Mouse (Mus musculus) kidney, embryonic 15.5 days (tissue): ENCODE measurements around the gene Best3. TPM values are rescaled to one million over a fixed set of nuclear protein-coding genes. Genes with fewer than 3 reads are reported as not detected.
A peak's percentile ranks its signal among the peaks of the same experiment; 100 is the strongest.
"Not testable (repeated sequence)": the region's sequence is repeated elsewhere in the genome, so short reads cannot be mapped to it uniquely, and the experiment has no call there.

Experiments
- ATAC-seq: fragments of 200-750 bp; cut with Nextera tagmentation; replicated peaks from 2 replicates; pipeline ENCODE4 v1.8.0; 2017; ENCODE audit warnings: moderate TSS enrichment; ENCODE audit not compliant: low FRiP score
- H3K27ac ChIP-seq: fragments of 300-500 bp; sonication (generic); 2 replicates; pipeline ENCODE4 v1.5.1; 2015; ENCODE audit warnings: mild to moderate bottlenecking, inconsistent platforms
- H3K27me3 ChIP-seq: fragments of 300-500 bp; sonication (generic); 2 replicates; pipeline ENCODE4 v1.6.1; 2015; ENCODE audit warnings: inconsistent platforms
- H3K36me3 ChIP-seq: fragments of 300-500 bp; sonication (generic); 2 replicates; pipeline ENCODE4 v1.6.1; 2015; ENCODE audit warnings: inconsistent platforms
- H3K4me1 ChIP-seq: fragments of 300-500 bp; sonication (generic); 2 replicates; pipeline ENCODE4 v1.6.1; 2015; ENCODE audit warnings: inconsistent platforms
- H3K4me2 ChIP-seq: fragments of 300-500 bp; sonication (generic); 2 replicates; pipeline ENCODE4 v1.6.1; 2015; ENCODE audit warnings: moderate library complexity, mild to moderate bottlenecking, inconsistent platforms
- H3K4me3 ChIP-seq: fragments of 300-500 bp; sonication (generic); replicated peaks from 2 replicates; pipeline ENCODE4 v1.5.1; 2015; ENCODE audit warnings: mild to moderate bottlenecking, inconsistent platforms
- H3K9ac ChIP-seq: fragments of 300-500 bp; sonication (generic); 2 replicates; pipeline ENCODE4 v1.6.1; 2015; ENCODE audit warnings: mild to moderate bottlenecking, inconsistent platforms
- H3K9me3 ChIP-seq: fragments of 300-500 bp; sonication (generic); replicated peaks from 2 replicates; pipeline ENCODE4 v1.6.1; 2016; ENCODE audit warnings: inconsistent platforms
- WGBS: fragments of 180-500 bp; shearing (Covaris S2); methylation state at CpG from one replicate; pipeline ENCODE4 v1.1.7; 2015; ENCODE audit warnings: mixed read lengths; 5-methylcytosine and 5-hydroxymethylcytosine counted together
- polyA plus RNA-seq: library from polyadenylated mRNA; unstranded; fragments of >200 nt; fragmentation: Nextera tagmentation; extraction: Ambion mirVana; gene quantifications from 2 replicates; pipeline ENCODE4 v1.2.1, GENCODE M21; 2015

Best3 gene
- polyA plus RNA-seq, 1 experiment from 2014 or later: 0.30 TPM

- Histone ChIP-seq H3K4me3 (no peak overlapping the region), H3K9ac (no peak overlapping the region), H3K27ac (no peak overlapping the region), H3K4me1 (peaks cover 25% of the 10 kb centered on the region), H3K9me3 (no peaks in the 10 kb centered on the region), H3K36me3 (no peaks in the 10 kb centered on the region), H3K4me2 (no peak overlapping the region), H3K27me3 (peaks cover 5% of the 10 kb centered on the region; the same call in 1 of the 2 replicates)
- no peak for ATAC-seq
- 80% methylated on average over 6 of the region's 6 CpGs for WGBS
Observed at GRCm38 (mm10) chr10:117009691-117010090, 23.6 kb downstream of the Best3 start.

- Histone ChIP-seq H3K4me2 (no peak overlapping the region), H3K9me3 (no peaks in the 10 kb centered on the region), H3K9ac (no peak overlapping the region), H3K27me3 (peaks cover 9% of the 10 kb centered on the region; the same call in 1 of the 2 replicates), H3K4me3 (no peak overlapping the region), H3K27ac (peak overlapping the region; percentile 34), H3K4me1 (peaks cover 17% of the 10 kb centered on the region), H3K36me3 (no peaks in the 10 kb centered on the region)
- peak; percentile 80 for ATAC-seq
- WGBS: 38% methylated on average over 8 of the region's 8 CpGs
Observed at GRCm38 (mm10) chr10:117011047-117011446, 24.9 kb downstream of the Best3 start.

- H3K9me3 ChIP-seq: no peaks in the 10 kb centered on the region
- H3K36me3 ChIP-seq: no peaks in the 10 kb centered on the region
- H3K9ac ChIP-seq: no peak overlapping the region
- H3K27me3 ChIP-seq: peaks cover 19% of the 10 kb centered on the region; the same call in 1 of the 2 replicates
- peaks cover 13% of the 10 kb centered on the region for H3K4me1 ChIP-seq
- H3K27ac ChIP-seq: peak overlapping the region; percentile 5; the same call in 1 of the 2 replicates
- peak; percentile 73 for ATAC-seq
- 0 out of 2 replicates have a peak overlapping the region, but pooled peaks have one; percentile 2 for H3K4me2 ChIP-seq
- H3K4me3 ChIP-seq: no peak overlapping the region
- WGBS: 8% methylated on average over 12 of the region's 12 CpGs
Observed at GRCm38 (mm10) chr10:117013689-117014390, 27.7 kb downstream of the Best3 start.

DNA sequence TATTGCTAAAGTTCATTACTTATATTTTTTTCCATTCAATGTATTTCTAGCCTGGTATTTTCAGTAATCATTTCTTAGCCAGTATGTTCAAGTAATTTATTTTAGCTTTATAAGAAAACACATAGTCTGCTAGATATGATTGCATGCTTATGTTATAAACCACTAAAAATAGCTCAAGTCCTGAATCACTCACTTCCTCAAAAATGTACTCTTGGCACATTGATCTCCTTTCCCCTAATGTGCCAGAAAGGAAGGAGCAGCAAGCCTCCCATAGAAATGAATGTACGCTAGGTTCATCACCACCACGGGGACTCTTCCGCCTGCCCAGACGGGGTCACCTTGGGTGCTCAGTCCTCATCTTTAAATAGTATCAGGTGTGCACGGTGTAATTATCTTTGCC lies 28.5 kb downstream of the Best3 start:
- H3K9me3 ChIP-seq: no peaks in the 10 kb centered on the region
- no peak for ATAC-seq
- no peak overlapping the region for H3K4me3 ChIP-seq
- no peaks in the 10 kb centered on the region for H3K36me3 ChIP-seq
- no peak overlapping the region for H3K4me2 ChIP-seq
- peaks cover 24% of the 10 kb centered on the region; the same call in 1 of the 2 replicates for H3K27me3 ChIP-seq
- no peak overlapping the region for H3K9ac ChIP-seq
- WGBS: 86% methylated on average over 5 of the region's 5 CpGs
- H3K27ac ChIP-seq: no peak overlapping the region
- peaks cover 13% of the 10 kb centered on the region for H3K4me1 ChIP-seq

DNA sequence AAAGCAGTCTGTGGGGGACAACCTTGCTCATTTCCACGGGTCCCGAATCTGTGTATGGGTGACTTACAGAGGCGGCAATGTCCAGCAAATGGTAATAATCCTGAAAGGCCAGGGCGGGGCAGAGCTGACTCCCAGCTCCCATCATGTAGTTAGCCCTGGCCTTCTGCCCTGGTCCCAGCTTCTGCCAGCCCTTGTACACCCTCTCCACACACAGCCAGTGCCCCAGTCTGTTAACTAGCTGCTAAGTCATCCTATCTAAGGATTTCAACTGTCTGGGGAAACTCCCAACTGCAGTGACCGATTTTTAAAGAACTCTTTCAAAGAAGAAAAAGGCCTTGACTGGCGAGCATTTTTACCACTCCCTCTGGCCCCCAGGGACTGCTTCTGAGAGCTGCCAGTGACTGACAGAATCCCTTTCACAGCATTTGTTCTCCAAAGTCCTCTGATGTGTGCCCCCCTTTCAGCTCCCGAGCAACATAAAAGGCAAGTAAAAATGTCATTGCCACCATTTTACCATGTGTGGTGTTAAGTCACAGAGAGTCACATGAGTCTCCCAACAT lies 32.2 kb downstream of the Best3 start:
- Histone ChIP-seq H3K4me2 (no peak overlapping the region), H3K27ac (no peak overlapping the region)
- WGBS: 60% methylated on average over 7 of the region's 7 CpGs

GRCm38 (mm10) chr10:117021020-117021754 lies 35.1 kb downstream of the Best3 start:
- Histone ChIP-seq H3K4me2 (peak overlapping the region; percentile 42), H3K36me3 (no peaks in the 10 kb centered on the region), H3K4me3 (no peak overlapping the region), H3K27me3 (peaks cover 65% of the 10 kb centered on the region), H3K27ac (no peak overlapping the region), H3K4me1 (peaks cover 31% of the 10 kb centered on the region), H3K9ac (no peak overlapping the region), H3K9me3 (no peaks in the 10 kb centered on the region)
- 10% methylated on average over 21 of the region's 21 CpGs for WGBS
- peak; percentile 98 for ATAC-seq

More for the DNA sequence above, 32.2 kb downstream of the Best3 start:
- Histone ChIP-seq H3K4me3 (no peak overlapping the region), H3K9me3 (no peaks in the 10 kb centered on the region), H3K9ac (no peak overlapping the region), H3K4me1 (peaks cover 21% of the 10 kb centered on the region), H3K27me3 (peaks cover 49% of the 10 kb centered on the region), H3K36me3 (no peaks in the 10 kb centered on the region)
- ATAC-seq: no peak

GRCm38 (mm10) chr10:117023693-117024092 lies 37.6 kb downstream of the Best3 start:
- Histone ChIP-seq H3K9me3 (no peaks in the 10 kb centered on the region), H3K4me1 (peaks cover 27% of the 10 kb centered on the region), H3K9ac (no peak overlapping the region), H3K27ac (no peak overlapping the region), H3K4me3 (peak overlapping the region; percentile 16; the same call in 1 of the 2 replicates), H3K4me2 (peak overlapping the region; percentile 47), H3K27me3 (peaks cover 74% of the 10 kb centered on the region), H3K36me3 (no peaks in the 10 kb centered on the region)
- ATAC-seq: no peak
- 39% methylated on average over 16 of the region's 16 CpGs for WGBS

- H3K36me3 ChIP-seq, H3K9ac ChIP-seq, H3K9me3 ChIP-seq, H3K4me3 ChIP-seq, H3K4me2 ChIP-seq, ATAC-seq, H3K27ac ChIP-seq: not testable (repeated sequence)
- Histone ChIP-seq H3K4me1 (peaks cover 25% of the 10 kb centered on the region), H3K27me3 (peaks cover 68% of the 10 kb centered on the region)
Observed at GRCm38 (mm10) chr10:117025776-117026175, 39.7 kb downstream of the Best3 start.

- H3K9ac ChIP-seq: no peak overlapping the region
- peaks cover 21% of the 10 kb centered on the region for H3K4me1 ChIP-seq
- H3K27ac ChIP-seq: no peak overlapping the region
- H3K27me3 ChIP-seq: peaks cover 68% of the 10 kb centered on the region
- 76% methylated on average over 8 of the region's 8 CpGs for WGBS
- H3K36me3 ChIP-seq: no peaks in the 10 kb centered on the region
- no peak for ATAC-seq
- H3K4me3 ChIP-seq: no peak overlapping the region
- no peaks in the 10 kb centered on the region for H3K9me3 ChIP-seq
- H3K4me2 ChIP-seq: no peak overlapping the region
Observed at GRCm38 (mm10) chr10:117026176-117026575, 40.1 kb downstream of the Best3 start.

DNA sequence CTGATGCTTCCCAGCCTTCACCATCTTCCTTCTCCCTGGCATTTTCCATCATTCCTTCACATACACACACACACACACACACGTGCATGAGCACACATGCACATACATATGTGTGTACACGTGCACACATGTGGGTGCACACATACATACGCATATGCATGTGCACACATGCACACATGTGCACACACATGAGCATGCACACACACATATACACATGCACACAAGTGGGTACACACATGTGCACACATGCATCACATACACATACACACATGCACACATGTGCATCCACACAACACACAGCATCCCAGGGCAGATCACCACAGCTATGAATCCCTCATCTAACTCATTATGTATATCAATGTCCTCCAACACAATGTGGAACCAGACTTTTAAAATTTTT lies 45.0 kb downstream of the Best3 start:
- Histone ChIP-seq H3K4me2 (no peak overlapping the region), H3K36me3 (no peaks in the 10 kb centered on the region), H3K27me3 (peaks cover 25% of the 10 kb centered on the region), H3K9ac (no peak overlapping the region), H3K4me1 (no peaks in the 10 kb centered on the region), H3K27ac (no peak overlapping the region), H3K4me3 (no peak overlapping the region), H3K9me3 (no peaks in the 10 kb centered on the region)
- no peak for ATAC-seq
- WGBS: 97% methylated on average over 3 of the region's 3 CpGs

DNA sequence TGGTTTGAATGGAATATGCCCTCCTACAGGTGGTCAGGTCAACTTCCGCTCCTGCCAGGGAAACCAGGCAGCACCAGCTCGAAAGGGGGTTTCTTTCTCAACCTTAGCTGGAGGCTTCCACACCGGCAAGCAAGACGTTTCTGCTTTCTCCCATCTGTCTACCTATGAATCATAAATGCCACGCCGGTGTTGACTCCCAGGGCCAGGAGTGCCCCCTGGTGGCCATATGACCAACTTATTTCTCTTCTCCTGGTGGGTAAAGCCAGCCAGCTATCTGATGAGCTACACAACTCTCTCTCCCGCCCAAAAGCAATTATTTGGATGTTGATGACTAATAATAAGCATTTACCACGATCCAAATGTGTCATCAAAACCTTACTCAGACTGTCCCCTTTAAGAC lies 47.7 kb downstream of the Best3 start:
- Histone ChIP-seq H3K4me2 (no peak overlapping the region; the same call in 1 of the 2 replicates), H3K9me3 (no peaks in the 10 kb centered on the region), H3K27me3 (peaks cover 8% of the 10 kb centered on the region; the same call in 1 of the 2 replicates), H3K4me3 (no peak overlapping the region), H3K4me1 (no peaks in the 10 kb centered on the region), H3K36me3 (no peaks in the 10 kb centered on the region), H3K27ac (no peak overlapping the region), H3K9ac (no peak overlapping the region)
- ATAC-seq: 0 out of 2 replicates have a peak, but pooled peaks have one; percentile 56
- 24% methylated on average over 8 of the region's 8 CpGs for WGBS

GRCm38 (mm10) chr10:117040355-117040754 lies 54.2 kb downstream of the Best3 start:
- H3K4me3 ChIP-seq: no peak overlapping the region
- H3K27ac ChIP-seq: no peak overlapping the region
- peaks cover 8% of the 10 kb centered on the region; the same call in 1 of the 2 replicates for H3K4me1 ChIP-seq
- 75% methylated on average over 6 of the region's 6 CpGs for WGBS
- peaks cover 7% of the 10 kb centered on the region; the same call in 1 of the 2 replicates for H3K27me3 ChIP-seq
- H3K4me2 ChIP-seq: no peak overlapping the region
- H3K36me3 ChIP-seq: no peaks in the 10 kb centered on the region
- H3K9me3 ChIP-seq: no peaks in the 10 kb centered on the region
- no peak overlapping the region for H3K9ac ChIP-seq
- ATAC-seq: no peak; the same call in 1 of the 2 replicates
